Mouse (Mus musculus): ENCODE results near the gene Psd4.

Gene Psd4

GRCm38 (mm10) chr2:24386158-24386963, 19.0 kb downstream of the Psd4 start:
- peak; percentile 74 to 76 for DNase-seq

- no peak for DNase-seq
Measured at GRCm38 (mm10) chr2:24386964-24387320, 19.6 kb downstream of the Psd4 start.

- no peak for DNase-seq
Measured at GRCm38 (mm10) chr2:24387361-24388283, 20.2 kb downstream of the Psd4 start.

- DNase-seq, result no peak
Measured at GRCm38 (mm10) chr2:24393251-24393650, 25.9 kb downstream of the Psd4 start.

- DNase-seq, result no peak
Measured at GRCm38 (mm10) chr2:24397115-24397514, 29.7 kb downstream of the Psd4 start.

- no peak for DNase-seq
Measured at GRCm38 (mm10) chr2:24400711-24401110, 33.3 kb downstream of the Psd4 start.

- DNase-seq, result peak; percentile 48 to 77
Measured at GRCm38 (mm10) chr2:24405345-24406012, 38.1 kb downstream of the Psd4 start.

GRCm38 (mm10) chr2:24407701-24408485, 40.5 kb downstream of the Psd4 start:
- DNase-seq, result no peak

GRCm38 (mm10) chr2:24409166-24409565, 41.8 kb downstream of the Psd4 start:
- peak; percentile 42 to 74 for DNase-seq

- DNase-seq, result no peak
Measured at GRCm38 (mm10) chr2:24413172-24413571, 45.8 kb downstream of the Psd4 start.

GRCm38 (mm10) chr2:24413677-24414076, 46.3 kb downstream of the Psd4 start:
- no peak for DNase-seq

GRCm38 (mm10) chr2:24416668-24417067, 49.3 kb downstream of the Psd4 start:
- DNase-seq, result no peak

- DNase-seq, result no peak
Measured at GRCm38 (mm10) chr2:24417106-24417505, 49.7 kb downstream of the Psd4 start.

- DNase-seq, result no peak
Measured at GRCm38 (mm10) chr2:24417564-24417963, 50.2 kb downstream of the Psd4 start.

- DNase-seq, result no peak
Measured at GRCm38 (mm10) chr2:24421211-24421863, 54.0 kb downstream of the Psd4 start.

- DNase-seq, result no peak
Measured at GRCm38 (mm10) chr2:24422815-24423214, 55.4 kb downstream of the Psd4 start.

GRCm38 (mm10) chr2:24425630-24426029, 58.2 kb downstream of the Psd4 start:
- no peak for DNase-seq

- no peak for DNase-seq
Measured at GRCm38 (mm10) chr2:24427866-24428675, 60.7 kb downstream of the Psd4 start.

- no peak for DNase-seq
Measured at GRCm38 (mm10) chr2:24429806-24430205, 62.4 kb downstream of the Psd4 start.

GRCm38 (mm10) chr2:24434670-24435069, 67.3 kb downstream of the Psd4 start:
- DNase-seq, result no peak

- no peak for DNase-seq
Measured at GRCm38 (mm10) chr2:24435699-24436098, 68.3 kb downstream of the Psd4 start.
